Mouse (Mus musculus) adrenal gland, adult 8-10 months (tissue): ENCODE measurements around the gene Polr3gl. TPM values are rescaled to one million over a fixed set of nuclear protein-coding genes. Genes with fewer than 3 reads are reported as not detected.

Experiments
- DNase-seq: peaks from one replicate; pipeline ENCODE4 v3.0.0; 2022
- total RNA-seq, 4 experiments: library from RNA; stranded (reverse); gene quantifications; 2 replicates each; pipeline ENCODE4 v1.2.4; 2022

Polr3gl gene
- total RNA-seq, 4 experiments from 2014 or later: 35.7 to 54.5 (median 40.0) TPM

GRCm38 (mm10) chr3:96557694-96558093 is 36.3 kb downstream of the Polr3gl start, which contains the start of gene Txnip:
Gene Txnip, plus strand, starts transcription at chr3:96557957.
- peak; percentile 100 for DNase-seq

- no peak for DNase-seq
These were observed 37.0 kb downstream of the Polr3gl start for GRCm38 (mm10) chr3:96556651-96557635.

DNA sequence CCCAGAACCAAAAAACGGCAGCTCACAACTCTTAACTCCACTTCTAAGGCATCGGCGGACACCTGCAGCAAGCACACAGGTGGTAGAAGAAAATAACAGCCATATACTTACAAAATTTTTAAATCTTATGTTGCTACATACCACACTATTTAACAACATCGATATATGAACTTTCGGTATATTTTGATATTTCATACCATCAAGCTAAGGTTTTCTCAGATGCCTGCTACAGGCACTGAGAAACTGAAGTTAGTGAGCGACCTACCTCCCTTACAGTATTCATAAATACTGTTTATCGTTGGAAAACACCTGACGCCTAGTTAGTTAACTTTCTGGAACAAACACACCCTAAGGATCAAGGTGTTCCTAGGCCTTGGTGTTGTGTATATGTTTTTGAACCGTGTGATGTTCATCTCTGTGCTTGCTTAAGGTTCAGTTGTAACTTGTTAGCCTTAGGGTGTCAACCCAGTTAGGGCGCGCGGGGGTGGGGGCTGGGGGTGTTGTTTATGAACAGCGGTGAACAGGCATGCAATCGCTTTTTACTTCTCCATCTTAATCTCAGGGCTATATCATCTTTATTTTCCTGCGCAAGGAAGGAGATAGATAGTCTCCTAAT is 37.9 kb downstream of the Polr3gl start:
- no peak for DNase-seq

DNA sequence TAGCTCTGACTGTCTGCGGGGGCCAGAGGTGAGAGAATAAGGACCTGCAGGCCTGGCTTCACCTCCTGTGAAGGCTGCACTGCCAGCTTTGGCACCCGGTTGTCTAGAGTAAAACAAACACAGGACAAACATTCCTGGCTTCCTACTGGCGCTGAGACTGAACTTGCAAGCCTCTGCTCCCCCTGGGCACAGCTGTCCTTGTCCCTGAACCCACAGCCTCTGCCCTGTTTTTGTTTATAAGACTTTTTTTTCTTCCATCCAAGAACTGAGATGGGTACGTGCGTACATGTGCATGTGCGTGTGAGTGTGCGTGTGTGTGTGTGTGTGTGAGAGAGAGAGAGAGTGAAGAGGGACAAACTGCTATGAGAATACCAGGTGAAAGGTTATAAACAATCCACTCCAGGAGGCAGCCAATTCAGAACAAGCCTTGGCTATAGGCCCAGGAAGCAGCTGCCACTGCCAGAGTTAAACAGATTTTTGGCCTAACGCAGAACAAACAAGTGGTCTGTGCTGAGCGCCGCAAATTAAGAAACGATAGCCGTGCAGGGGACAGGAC is 38.9 kb downstream of the Polr3gl start:
- no peak for DNase-seq

- DNase-seq: no peak
These were observed 39.7 kb downstream of the Polr3gl start for GRCm38 (mm10) chr3:96554251-96554650.

- no peak for DNase-seq
These were observed 40.4 kb downstream of the Polr3gl start for GRCm38 (mm10) chr3:96553601-96554000.

DNA sequence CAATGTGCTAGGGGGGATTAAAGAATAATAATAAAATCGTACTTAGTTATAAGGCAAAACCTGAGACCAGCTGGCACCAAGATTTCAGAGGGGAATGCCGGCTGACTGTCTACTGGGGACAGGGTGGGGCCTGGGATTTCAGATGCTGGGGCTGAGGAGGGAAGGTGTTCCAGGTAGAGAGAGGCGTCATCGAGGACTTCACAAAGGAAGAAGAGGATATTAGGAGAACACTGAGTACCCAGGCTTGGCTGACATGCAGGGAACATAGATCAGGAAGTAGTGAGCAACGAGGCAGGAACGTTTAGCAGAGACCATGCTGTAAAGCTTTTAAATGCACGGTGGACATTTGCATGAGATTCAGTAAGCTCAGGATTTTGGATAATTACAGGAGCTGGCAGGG is 42.1 kb downstream of the Polr3gl start:
- no peak for DNase-seq

GRCm38 (mm10) chr3:96551203-96551602 is 42.8 kb downstream of the Polr3gl start:
- DNase-seq: no peak

DNA sequence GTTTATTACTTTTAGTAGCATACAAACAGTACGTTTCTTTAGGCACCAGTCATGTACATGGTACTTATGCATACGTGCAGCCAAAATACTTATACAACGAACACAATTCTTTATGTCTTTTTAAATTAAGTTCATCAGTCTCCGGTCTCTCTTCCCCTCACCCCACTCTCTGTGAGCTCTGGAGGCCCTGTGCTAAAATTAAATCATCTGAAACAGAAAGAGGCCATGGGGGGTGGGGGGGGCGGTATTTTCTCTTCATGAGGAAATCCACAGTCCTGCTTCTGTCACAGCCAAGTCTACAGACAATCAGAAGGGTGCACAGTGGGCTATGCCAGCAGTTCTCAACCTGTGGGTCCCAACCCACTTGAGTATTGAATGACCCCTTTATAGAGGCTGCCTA is 44.6 kb downstream of the Polr3gl start:
- DNase-seq: no peak

DNA sequence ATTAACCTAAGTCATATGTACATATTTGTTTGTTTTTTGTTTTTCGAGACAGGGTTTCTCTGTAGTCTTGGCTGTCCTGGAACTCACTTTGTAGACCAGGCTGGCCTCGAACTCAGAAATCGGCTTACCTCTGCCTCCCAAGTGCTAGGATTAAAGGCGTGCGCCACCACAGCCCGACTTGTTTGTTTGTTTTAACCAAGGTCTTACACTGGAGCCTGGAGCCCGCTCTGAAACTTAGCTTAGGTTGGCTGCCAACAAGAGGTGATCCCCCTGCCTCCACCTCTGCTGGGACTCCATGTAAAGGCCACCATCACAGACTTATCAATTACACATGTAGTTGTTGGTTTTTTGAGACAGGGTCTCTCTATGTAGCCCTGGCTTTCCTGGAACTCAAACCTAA is 45.2 kb downstream of the Polr3gl start:
- DNase-seq: no peak

GRCm38 (mm10) chr3:96547389-96547960 is 46.5 kb downstream of the Polr3gl start:
- DNase-seq: no peak

GRCm38 (mm10) chr3:96546880-96547279 is 47.1 kb downstream of the Polr3gl start:
- no peak for DNase-seq

- DNase-seq: no peak
These were observed 48.4 kb downstream of the Polr3gl start for GRCm38 (mm10) chr3:96545565-96545964.

GRCm38 (mm10) chr3:96543345-96543744 is 50.6 kb downstream of the Polr3gl start:
- DNase-seq: no peak

DNA sequence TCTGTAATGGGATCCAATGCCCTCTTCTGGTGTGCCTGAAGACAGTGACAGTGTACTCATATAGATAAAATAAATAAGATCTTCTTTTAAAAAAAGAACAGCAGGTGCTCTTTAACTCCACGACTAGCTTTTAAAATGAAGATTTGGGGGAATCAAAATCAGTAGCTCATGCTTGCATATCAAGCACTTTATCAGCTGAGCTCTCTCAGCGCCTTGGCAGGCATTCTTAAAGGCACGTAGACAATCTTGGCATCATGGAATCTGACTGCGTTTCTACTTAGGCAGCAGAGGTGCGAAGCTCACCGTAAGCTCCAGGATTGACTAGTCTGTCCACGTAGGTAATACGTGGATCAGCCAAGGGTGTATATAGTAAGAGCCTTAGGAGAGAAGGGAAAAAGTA is 51.4 kb downstream of the Polr3gl start:
- DNase-seq: no peak

GRCm38 (mm10) chr3:96541328-96542078 is 52.5 kb downstream of the Polr3gl start:
- DNase-seq: no peak

- DNase-seq: no peak
These were observed 53.2 kb downstream of the Polr3gl start for GRCm38 (mm10) chr3:96540740-96541139.

DNA sequence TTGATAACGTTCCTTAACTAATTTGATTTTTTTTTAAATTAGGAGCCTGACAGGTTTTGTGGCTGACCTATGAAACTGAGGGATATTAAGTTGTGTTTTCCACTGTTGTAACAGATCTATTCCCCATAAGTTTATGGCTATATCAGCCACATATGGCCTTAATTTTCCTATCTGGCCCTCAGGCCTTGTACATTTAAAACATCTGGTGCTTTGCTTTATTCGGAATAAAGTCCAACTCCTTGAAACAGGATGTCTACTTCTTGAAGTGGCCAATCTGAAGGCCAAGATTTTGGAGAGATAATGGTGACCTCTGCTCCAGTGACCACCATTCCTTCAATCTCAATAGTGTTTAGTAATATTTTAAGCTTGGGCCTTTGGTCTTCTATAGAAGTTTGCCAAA is 54.7 kb downstream of the Polr3gl start:
- no peak for DNase-seq

DNA sequence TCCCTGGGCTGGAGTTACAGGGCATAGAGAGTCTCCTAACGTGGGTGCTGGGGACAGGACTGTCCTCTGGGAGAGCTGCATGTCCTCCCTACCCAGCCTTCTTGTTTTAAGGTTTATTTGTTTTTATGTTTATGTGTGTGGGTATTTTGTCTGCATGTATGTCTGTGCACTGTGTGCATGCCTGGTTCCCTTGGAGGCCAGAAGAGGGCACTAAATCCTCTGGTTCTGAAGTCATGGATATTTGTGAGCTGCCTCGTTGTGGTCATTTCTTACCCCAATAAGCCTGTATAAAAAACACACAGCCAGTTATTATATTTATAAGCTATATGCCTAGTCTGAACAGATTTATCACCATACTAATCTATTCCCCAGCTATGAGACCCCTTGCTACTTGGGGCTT is 59.7 kb downstream of the Polr3gl start:
- no peak for DNase-seq

- DNase-seq: no peak
These were observed 61.9 kb downstream of the Polr3gl start for GRCm38 (mm10) chr3:96532050-96532449.

- no peak for DNase-seq
These were observed 65.5 kb downstream of the Polr3gl start for GRCm38 (mm10) chr3:96528506-96528905.
